Comparison of ENCODE assay signal across 9 mouse cellular contexts in genomic region chr15:93265728-93266127, GRCm38 (mm10). TPM values are rescaled to one million over a fixed set of nuclear protein-coding genes. Genes with fewer than 3 reads are reported as not detected.
DNase-seq lines count a peak whose midpoint lies in the region; ATAC-seq and TF ChIP-seq lines count a peak whose summit lies in the region.
"Had no signal": no experiment of that assay in that cellular context is flagged by ENCODE, and none has a peak within 500 bp of the region (broad histone marks: within the 10 kb centered on the region; RNA-seq: fewer than 3 reads in every experiment).

No protein-coding gene starts in this region.

- no peaks in the 10 kb centered on the region for H3K27me3 ChIP-seq in cerebellum, adult 2 months (ENCODE audit: control insufficient read depth, insufficient read depth, low read length)
- H3K27me3 ChIP-seq in kidney, postnatal 0 days (ENCODE audit: insufficient read depth, low read length), result no peaks in the 10 kb centered on the region
- H3K27me3 ChIP-seq in lung, embryonic 14.5 days (ENCODE audit: insufficient read depth, low read length), result no peaks in the 10 kb centered on the region
- H3K27me3 ChIP-seq in neural tube, embryonic 15.5 days (replicated peaks), result no peaks in the 10 kb centered on the region
- H3K27me3 ChIP-seq: embryonic facial prominence, embryonic 13.5 days had no signal

- peaks cover 6% of the 10 kb centered on the region; the same call in 1 of the 2 replicates for H3K36me3 ChIP-seq in kidney, postnatal 0 days (ENCODE audit: insufficient read depth, low read length)
- peaks cover 13% of the 10 kb centered on the region for H3K36me3 ChIP-seq in lung, embryonic 14.5 days (ENCODE audit: insufficient read depth)
- H3K36me3 ChIP-seq in neural tube, embryonic 15.5 days, result no peaks in the 10 kb centered on the region

- DNase-seq in adrenal gland, adult 18-20 months (ENCODE audit: low spot score in 2 of 2), result peak; percentile 54 to 65
- DNase-seq in adrenal gland, postnatal 4 days (ENCODE audit: low spot score in 2 of 2), result no peak
- DNase-seq in ovary, postnatal 10 days (ENCODE audit: low spot score), result peak; percentile 30
- no peak for DNase-seq in ovary, adult 18-20 months (ENCODE audit: low spot score)
- DNase-seq in cerebellum, adult 2 months, result peak; percentile 73 to 76
- DNase-seq in kidney, postnatal 0 days (ENCODE audit: low spot score), result peak; percentile 76
- DNase-seq in lung, embryonic 14.5 days, result peak; percentile 64

- WGBS in cerebellum, adult 2 months, result 19% methylated on average over 2 of the region's 2 CpGs
- WGBS in kidney, postnatal 0 days, result 23% methylated on average over 2 of the region's 2 CpGs
- WGBS in lung, embryonic 14.5 days, result 58% methylated on average over 2 of the region's 2 CpGs
- 45% methylated on average over 2 of the region's 2 CpGs for WGBS in neural tube, embryonic 15.5 days

- no peak for TF ChIP-seq POLR2A in cerebellum, adult 2 months (IDR thresholded peaks at IDR 0.05; ENCODE audit: borderline replicate concordance, insufficient read depth, low read length)

- 0 out of 2 replicates have a peak, but pooled peaks have one; percentile 40 for ATAC-seq in kidney, postnatal 0 days (replicated peaks; ENCODE audit: low FRiP score, low read depth)
- no peak for ATAC-seq in lung, embryonic 14.5 days (ENCODE audit: insufficient read depth)
- no peak for ATAC-seq in neural tube, embryonic 15.5 days (ENCODE audit: low FRiP score)

- H3K27ac ChIP-seq in cerebellum, adult 2 months (ENCODE audit: insufficient read depth, low read length), result no peak overlapping the region
- H3K27ac ChIP-seq in kidney, postnatal 0 days, result no peak overlapping the region
- no peak overlapping the region for H3K27ac ChIP-seq in lung, embryonic 14.5 days (ENCODE audit: low read depth)
- H3K27ac ChIP-seq in neural tube, embryonic 15.5 days (replicated peaks), result no peak overlapping the region
- H3K27ac ChIP-seq: embryonic facial prominence, embryonic 13.5 days had no signal

- H3K4me3 ChIP-seq in cerebellum, adult 2 months (replicated peaks; ENCODE audit: insufficient read depth, low read depth, low read length), result no peak overlapping the region
- H3K4me3 ChIP-seq in kidney, postnatal 0 days (replicated peaks; ENCODE audit: low read depth, low read length), result no peak overlapping the region
- no peak overlapping the region for H3K4me3 ChIP-seq in lung, embryonic 14.5 days (ENCODE audit: low read depth, low read length)
- H3K4me3 ChIP-seq in neural tube, embryonic 15.5 days (replicated peaks), result no peak overlapping the region
- H3K4me3 ChIP-seq: embryonic facial prominence, embryonic 13.5 days had no signal

- H3K4me2 ChIP-seq in kidney, postnatal 0 days (ENCODE audit: low read length), result no peak overlapping the region
- no peak overlapping the region for H3K4me2 ChIP-seq in lung, embryonic 14.5 days
- no peak overlapping the region for H3K4me2 ChIP-seq in neural tube, embryonic 15.5 days
- H3K4me2 ChIP-seq: embryonic facial prominence, embryonic 13.5 days had no signal

- H3K9me3 ChIP-seq in kidney, postnatal 0 days (replicated peaks; ENCODE audit: low read length), result no peaks in the 10 kb centered on the region
- H3K9me3 ChIP-seq in lung, embryonic 14.5 days (ENCODE audit: low read depth, low read length), result no peaks in the 10 kb centered on the region
- no peaks in the 10 kb centered on the region for H3K9me3 ChIP-seq in neural tube, embryonic 15.5 days (replicated peaks)
- H3K9me3 ChIP-seq: embryonic facial prominence, embryonic 13.5 days had no signal

- peaks cover 5% of the 10 kb centered on the region for H3K4me1 ChIP-seq in cerebellum, adult 2 months (ENCODE audit: control insufficient read depth, insufficient read depth, low read length)
- no peaks in the 10 kb centered on the region for H3K4me1 ChIP-seq in kidney, postnatal 0 days (replicated peaks; ENCODE audit: insufficient read depth, low read length)
- H3K4me1 ChIP-seq in lung, embryonic 14.5 days (ENCODE audit: insufficient read depth), result peaks cover 7% of the 10 kb centered on the region; the same call in 1 of the 2 replicates
- H3K4me1 ChIP-seq in neural tube, embryonic 15.5 days, result no peaks in the 10 kb centered on the region

- H3K9ac ChIP-seq in kidney, postnatal 0 days (ENCODE audit: low read depth, low read length), result no peak overlapping the region
- H3K9ac ChIP-seq in lung, embryonic 14.5 days, result no peak overlapping the region
- H3K9ac ChIP-seq in neural tube, embryonic 15.5 days (replicated peaks), result no peak overlapping the region
- H3K9ac ChIP-seq: embryonic facial prominence, embryonic 13.5 days had no signal

- TF ChIP-seq CTCF in cerebellum, adult 2 months (IDR thresholded peaks at IDR 0.05; ENCODE audit: borderline replicate concordance, insufficient read depth, low read depth, low read length), result peak; percentile 37; the same call in 1 of the 2 replicates
- peak; percentile 77 for TF ChIP-seq CTCF in kidney, postnatal 0 days (IDR thresholded peaks at IDR 0.05; ENCODE audit: low read depth)
- peak; percentile 55 for TF ChIP-seq CTCF in lung, embryonic 14.5 days (IDR thresholded peaks at IDR 0.05; ENCODE audit: low read depth)

RNA-seq across cellular contexts. Expression of gene Gxylt1, which starts 9.3 kb away (rescaled TPM):
- total RNA-seq in adrenal gland, adult 18-20 months (2021), result 10 to 100 TPM; 32.2 to 36.6 TPM
- total RNA-seq in adrenal gland, postnatal 4 days (2021), result 10 to 100 TPM; 32.9 to 33.2 TPM
- polyA plus RNA-seq in cerebellum, adult 2 months (2012; rRNA removed), result 9.1 and 9.3 TPM in 2 replicates
- 6.7 and 8.3 TPM in 2 replicates for polyA plus RNA-seq in kidney, postnatal 0 days (2015; fragmentation: Nextera tagmentation; extraction: Ambion mirVana)
- 18.1 and 19.1 TPM in 2 replicates for polyA plus RNA-seq in lung, embryonic 14.5 days (2014; fragmentation: Nextera tagmentation; extraction: Ambion mirVana)
- 4.4 and 6.5 TPM in 2 replicates for polyA plus RNA-seq in neural tube, embryonic 15.5 days (2015; fragmentation: Nextera tagmentation; extraction: Ambion mirVana)

Comparison
In these comparisons a context has a peak if more than half of its experiments do, and no peak if none do; other contexts are left out.
1. DNase-seq: peak in adrenal gland, adult 18-20 months (2 of 2), ovary, postnatal 10 days (single experiment), cerebellum, adult 2 months (2 of 2), kidney, postnatal 0 days (single experiment) and lung, embryonic 14.5 days (single experiment); none in adrenal gland, postnatal 4 days (0 of 2) and ovary, adult 18-20 months (single experiment).
2. Peak in every context shown above with its lines, with median percentiles within 50 percentile points of each other: CTCF ChIP-seq.